Mouse (Mus musculus): ENCODE results near the gene Nyx. TPM values are rescaled to one million over a fixed set of nuclear protein-coding genes. Genes with fewer than 3 reads are reported as not detected.

Gene Nyx
- polyA plus RNA-seq, 2 experiments: 0.02 TPM; not detected in 1

DNA sequence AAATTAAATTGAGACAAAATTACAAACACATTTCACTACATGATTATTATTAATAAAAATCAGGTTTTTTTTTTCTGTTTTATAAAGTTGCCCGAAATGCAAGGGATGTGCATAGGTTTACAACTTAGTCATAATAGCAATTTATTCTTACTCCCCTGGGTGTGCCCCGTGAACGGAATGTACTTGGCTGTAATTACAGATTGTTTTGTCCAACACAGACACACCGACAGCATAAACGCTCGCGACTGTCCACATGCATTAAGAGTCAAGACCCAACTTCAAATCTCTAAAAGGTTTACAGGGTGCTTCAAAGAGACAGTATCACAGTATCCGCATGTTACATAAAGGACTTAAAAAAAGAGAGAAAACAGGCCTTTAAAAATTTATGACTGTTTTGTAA is 55.4 kb downstream of the Nyx start:
- DNase-seq (ENCODE audit: low read depth in 3 of 3, low spot score in 3 of 3) (no peak), ATAC-seq (ENCODE audit: insufficient read depth) (no peak)
- Histone ChIP-seq H3K27ac (no peak overlapping the region), H3K4me2 (ENCODE audit: low read depth) (no peak overlapping the region), H3K4me1 (replicated peaks; ENCODE audit: control insufficient read depth in 2 of 2, insufficient read depth in 2 of 2, low read length in 1 of 2) (0 out of 4 replicates have a peak, but pooled peaks cover 0 to 2% of the 10 kb centered on the region in 2 experiments), H3K27me3 (ENCODE audit: control insufficient read depth, insufficient read depth, low read length) (no peaks in the 10 kb centered on the region), H3K4me3 (ENCODE audit: insufficient read depth in 1 of 2, low read depth in 2 of 2, low read length in 2 of 2) (no peak overlapping the region), H3K9me3 (ENCODE audit: control insufficient read depth, low read length) (no peaks in the 10 kb centered on the region), H3K36me3 (replicated peaks; ENCODE audit: control insufficient read depth, insufficient read depth, low read depth) (no peaks in the 10 kb centered on the region), H3K9ac (replicated peaks) (no peak overlapping the region)
- 76% methylated on average over 8 of the region's 8 CpGs for WGBS (ENCODE audit: insufficient replicate concordance)
- no peak for TF ChIP-seq CTCF (IDR thresholded peaks at IDR 0.05; ENCODE audit: low read depth)

Other genes with a start within 250 kb of the Nyx start
- gene Ddx3x, start 185.1 kb upstream of the Nyx start, polyA plus RNA-seq (2012; rRNA removed): 24.3 and 34.5 TPM in 2 replicates
- gene Ddx3x, start 185.1 kb upstream of the Nyx start, polyA plus RNA-seq (2014; fragmentation: Nextera tagmentation; extraction: Ambion mirVana): 54.5 and 71.8 TPM in 2 replicates
- gene Gpr34, start 166.0 kb downstream of the Nyx start, polyA plus RNA-seq (2012; rRNA removed): 0.12 and 0.13 TPM in 2 replicates
- gene Gpr34, start 166.0 kb downstream of the Nyx start, polyA plus RNA-seq (2014; fragmentation: Nextera tagmentation; extraction: Ambion mirVana): 0.09 and 0.56 TPM in 2 replicates
- not detected in 2 replicates for gene Gpr82, start 195.3 kb downstream of the Nyx start, polyA plus RNA-seq (2012; rRNA removed)
- gene Gpr82, start 195.3 kb downstream of the Nyx start, polyA plus RNA-seq (2014; fragmentation: Nextera tagmentation; extraction: Ambion mirVana): not detected in 2 replicates